Mouse (Mus musculus): Measurements from ENCODE around the gene Caprin2. TPM values are rescaled to one million over a fixed set of nuclear protein-coding genes. Genes with fewer than 3 reads are reported as not detected.
A peak's percentile ranks its signal among the peaks of the same experiment; 100 is the strongest.

Caprin2 gene
- polyA plus RNA-seq, 1 experiment from 2014 or later: 21.0 TPM

GRCm38 (mm10) chr6:148831728-148832121 is 64.3 kb downstream of the Caprin2 start:
- Histone ChIP-seq H3K27me3 (no peaks in the 10 kb centered on the region), H3K27ac (no peak overlapping the region), H3K4me1 (peaks cover 12% of the 10 kb centered on the region), H3K9ac (peak overlapping the region; percentile 72; the same call in 1 of the 2 replicates), H3K9me3 (no peaks in the 10 kb centered on the region), H3K36me3 (no peaks in the 10 kb centered on the region), H3K4me3 (peak overlapping the region; percentile 86), H3K4me2 (replicated peaks) (peak overlapping the region; percentile 79)
- no peak for ATAC-seq (ENCODE audit: insufficient number of reproducible peaks, insufficient read depth, low FRiP score, low TSS enrichment)
- 35% methylated on average over 3 of the region's 3 CpGs for WGBS

DNA sequence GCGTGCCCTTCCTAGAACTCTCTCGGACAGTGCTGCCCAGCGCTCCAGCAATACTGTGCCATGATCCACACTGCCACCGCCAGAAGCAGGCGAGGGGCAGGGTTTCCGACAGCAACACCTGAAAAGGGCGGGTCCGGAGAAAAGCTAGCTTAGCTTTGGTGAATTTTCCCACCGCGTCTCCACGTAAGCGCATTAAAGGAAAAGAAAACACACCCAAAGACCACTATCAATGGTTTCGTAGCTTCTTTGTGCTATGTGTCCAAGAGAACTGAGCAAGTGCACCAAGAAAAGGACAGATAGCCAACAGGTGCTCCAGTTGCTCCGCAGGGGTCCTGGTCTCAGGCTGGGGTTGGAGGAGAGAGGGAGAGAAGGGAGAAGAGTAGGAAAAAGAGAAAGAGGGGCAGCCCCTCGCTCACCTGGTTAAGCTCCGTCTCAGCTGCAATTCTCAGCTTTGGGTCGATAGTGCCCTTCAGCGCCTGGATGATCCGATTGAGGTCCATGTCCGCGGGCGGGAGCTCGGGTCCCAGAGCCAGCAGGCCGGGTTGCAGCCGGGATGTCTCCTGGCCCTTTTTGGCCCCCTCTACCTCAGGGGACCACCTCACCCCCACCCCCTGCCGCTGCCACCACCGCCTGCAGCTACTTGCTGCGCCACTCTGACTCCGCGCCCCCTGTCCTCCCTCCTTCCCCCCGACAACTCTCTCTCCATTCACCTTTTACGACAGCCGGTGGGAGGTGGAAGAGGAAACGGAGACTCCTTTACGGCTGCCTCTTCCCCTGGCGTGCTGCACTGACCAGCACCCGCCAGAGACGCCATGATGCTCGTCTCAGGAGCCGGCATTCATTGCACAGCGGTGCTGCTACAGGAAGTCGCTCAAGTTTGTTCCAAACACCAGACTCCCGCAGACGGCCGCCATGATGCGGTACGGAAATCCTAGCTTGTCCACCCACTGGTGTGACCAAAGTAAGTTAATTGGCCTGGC is 65.0 kb downstream of the Caprin2 start, which contains the start of gene Ipo8:
Gene Ipo8 (minus strand): TSS at position 720 of the 980 bp plus-strand sequence.
- H3K4me1 ChIP-seq: peaks cover 12% of the 10 kb centered on the region
- peak within 1 kb of the TSS; percentile 65 for H3K27ac ChIP-seq
- under 1% methylated on average over 47 of the region's 47 CpGs for WGBS

GRCm38 (mm10) chr6:148830355-148830747 is 65.7 kb downstream of the Caprin2 start:
- H3K4me1 ChIP-seq: peaks cover 12% of the 10 kb centered on the region
- H3K36me3 ChIP-seq: no peaks in the 10 kb centered on the region
- H3K9ac ChIP-seq: peak overlapping the region; percentile 72
- H3K9me3 ChIP-seq: no peaks in the 10 kb centered on the region
- ATAC-seq (ENCODE audit: insufficient number of reproducible peaks, insufficient read depth, low FRiP score, low TSS enrichment): no peak
- no peaks in the 10 kb centered on the region for H3K27me3 ChIP-seq
- H3K4me3 ChIP-seq: peak overlapping the region; percentile 86
- H3K27ac ChIP-seq: no peak overlapping the region
- H3K4me2 ChIP-seq (replicated peaks): peak overlapping the region; percentile 79
- WGBS: 0% methylated on average over 3 of the region's 3 CpGs

More for the DNA sequence above, 65.0 kb downstream of the Caprin2 start, which contains the start of gene Ipo8:
- H3K27me3 ChIP-seq: no peaks in the 10 kb centered on the region
- H3K4me2 ChIP-seq (replicated peaks): peak within 1 kb of the TSS; percentile 79
- H3K36me3 ChIP-seq: no peaks in the 10 kb centered on the region
- H3K4me3 ChIP-seq: peak within 1 kb of the TSS; percentile 86
- ATAC-seq (ENCODE audit: insufficient number of reproducible peaks, insufficient read depth, low FRiP score, low TSS enrichment): peak; percentile 98
- peak within 1 kb of the TSS; percentile 72 for H3K9ac ChIP-seq
- H3K9me3 ChIP-seq: no peaks in the 10 kb centered on the region

DNA sequence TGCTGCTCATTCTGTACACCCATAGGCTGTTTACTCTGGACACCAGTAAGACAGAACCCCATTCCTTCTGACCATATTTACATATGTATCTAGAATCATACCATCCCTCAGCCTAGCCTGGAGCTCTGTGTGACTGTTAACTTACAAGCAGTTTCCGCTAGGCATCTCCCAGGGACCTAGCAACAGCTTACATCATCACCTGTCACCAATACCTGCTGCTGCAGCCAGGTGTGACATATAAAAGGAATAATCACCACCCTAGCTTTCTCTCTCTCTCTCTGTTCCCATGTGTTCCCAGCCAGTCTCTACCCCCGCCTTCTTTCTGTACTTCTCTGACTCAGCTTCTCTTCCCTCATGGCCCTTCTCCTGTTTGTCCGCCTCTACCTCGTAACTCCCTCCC is 69.9 kb downstream of the Caprin2 start:
- Histone ChIP-seq H3K4me3 (no peak overlapping the region), H3K27ac (no peak overlapping the region), H3K36me3 (peaks cover 5% of the 10 kb centered on the region), H3K9ac (no peak overlapping the region), H3K9me3 (no peaks in the 10 kb centered on the region), H3K4me2 (replicated peaks) (no peak overlapping the region), H3K4me1 (peaks cover 8% of the 10 kb centered on the region), H3K27me3 (no peaks in the 10 kb centered on the region)
- no peak for ATAC-seq (ENCODE audit: insufficient number of reproducible peaks, insufficient read depth, low FRiP score, low TSS enrichment)
- WGBS: 84% methylated on average over 4 of the region's 4 CpGs

DNA sequence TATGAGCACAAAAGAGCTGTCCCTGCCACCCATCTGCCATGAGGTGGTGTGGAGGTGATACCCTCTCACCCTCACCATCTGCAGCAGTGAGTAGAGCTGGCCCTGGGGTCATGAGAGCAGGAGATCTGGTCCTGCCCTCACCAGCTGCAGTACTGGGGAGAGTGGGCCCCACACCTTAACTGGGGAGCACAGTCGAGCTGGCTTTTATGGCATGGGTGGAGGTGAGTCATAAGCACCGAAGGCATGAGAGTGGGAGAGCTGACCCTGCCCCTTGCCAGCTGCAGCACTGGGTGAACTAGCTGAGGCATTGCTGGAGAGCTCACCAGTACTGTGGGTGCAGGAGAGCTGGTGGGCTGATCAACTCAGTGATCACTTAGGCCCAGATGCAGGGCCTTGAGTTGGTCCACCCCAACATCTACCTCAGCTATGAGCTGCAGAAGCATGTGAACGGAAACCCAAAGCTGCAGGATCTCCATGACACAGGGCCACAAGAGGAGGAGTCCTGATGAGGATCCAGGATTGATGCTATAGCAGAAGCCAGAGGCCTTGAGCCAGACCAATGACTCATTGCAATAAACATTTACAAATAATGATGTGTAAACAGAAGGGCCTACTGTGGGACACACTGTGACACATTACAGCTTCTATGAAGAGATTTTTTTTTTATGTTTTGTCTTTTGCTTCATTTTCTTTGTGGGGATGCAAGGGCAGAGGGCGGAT is 77.3 kb downstream of the Caprin2 start:
- no peak; the same call in 1 of the 2 replicates for ATAC-seq (ENCODE audit: insufficient number of reproducible peaks, insufficient read depth, low FRiP score, low TSS enrichment)
- H3K27me3 ChIP-seq: no peaks in the 10 kb centered on the region
- H3K4me1 ChIP-seq: no peaks in the 10 kb centered on the region
- H3K9me3 ChIP-seq: no peaks in the 10 kb centered on the region
- no peak overlapping the region for H3K4me3 ChIP-seq
- H3K4me2 ChIP-seq (replicated peaks): no peak overlapping the region
- H3K9ac ChIP-seq: no peak overlapping the region
- H3K36me3 ChIP-seq: peaks cover 41% of the 10 kb centered on the region
- no peak overlapping the region for H3K27ac ChIP-seq
- WGBS: 94% methylated on average over 4 of the region's 4 CpGs

DNA sequence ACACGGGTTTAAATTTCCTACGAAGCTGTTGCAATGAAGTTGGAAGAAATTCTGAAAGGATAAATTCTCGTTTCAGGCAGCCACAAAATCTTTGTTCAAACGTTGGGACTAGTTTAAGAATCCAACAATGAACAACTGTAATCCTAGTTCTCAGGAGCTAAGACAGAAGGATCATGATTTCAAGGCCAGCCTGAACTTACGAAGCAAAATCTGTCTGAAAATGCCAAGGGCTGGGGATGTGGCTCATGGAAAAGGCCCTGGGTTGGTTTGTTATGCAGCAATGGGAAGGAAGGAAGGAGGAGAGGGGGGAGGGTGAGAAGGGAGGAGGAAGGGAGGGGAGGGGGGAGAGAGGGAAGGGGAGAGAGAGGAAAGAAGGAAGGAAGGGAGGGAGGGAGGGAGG is 79.3 kb downstream of the Caprin2 start:
- Histone ChIP-seq H3K9me3 (no peaks in the 10 kb centered on the region), H3K9ac (no peak overlapping the region), H3K4me2 (replicated peaks) (no peak overlapping the region), H3K36me3 (peaks cover 47% of the 10 kb centered on the region), H3K27me3 (no peaks in the 10 kb centered on the region), H3K4me3 (no peak overlapping the region), H3K27ac (no peak overlapping the region), H3K4me1 (no peaks in the 10 kb centered on the region)
- WGBS: 85% methylated on average over 5 of the region's 5 CpGs
- no peak for ATAC-seq (ENCODE audit: insufficient number of reproducible peaks, insufficient read depth, low FRiP score, low TSS enrichment)

- Histone ChIP-seq H3K27me3 (no peaks in the 10 kb centered on the region), H3K36me3 (peaks cover 46% of the 10 kb centered on the region), H3K27ac (no peak overlapping the region), H3K4me2 (replicated peaks) (no peak overlapping the region), H3K9ac (no peak overlapping the region), H3K4me3 (no peak overlapping the region), H3K4me1 (no peaks in the 10 kb centered on the region), H3K9me3 (no peaks in the 10 kb centered on the region)
- 82% methylated on average over 2 of the region's 2 CpGs for WGBS
- no peak for ATAC-seq (ENCODE audit: insufficient number of reproducible peaks, insufficient read depth, low FRiP score, low TSS enrichment)
These were observed 84.9 kb downstream of the Caprin2 start for GRCm38 (mm10) chr6:148811117-148811516.

GRCm38 (mm10) chr6:148799773-148800172 is 96.3 kb downstream of the Caprin2 start:
- no peaks in the 10 kb centered on the region for H3K27me3 ChIP-seq
- H3K9ac ChIP-seq: no peak overlapping the region
- no peak overlapping the region for H3K27ac ChIP-seq
- H3K9me3 ChIP-seq: no peaks in the 10 kb centered on the region
- H3K36me3 ChIP-seq: peaks cover 53% of the 10 kb centered on the region
- H3K4me1 ChIP-seq: no peaks in the 10 kb centered on the region
- 86% methylated on average over 4 of the region's 4 CpGs for WGBS
- ATAC-seq (ENCODE audit: insufficient number of reproducible peaks, insufficient read depth, low FRiP score, low TSS enrichment): no peak
- no peak overlapping the region for H3K4me2 ChIP-seq (replicated peaks)
- H3K4me3 ChIP-seq: no peak overlapping the region

DNA sequence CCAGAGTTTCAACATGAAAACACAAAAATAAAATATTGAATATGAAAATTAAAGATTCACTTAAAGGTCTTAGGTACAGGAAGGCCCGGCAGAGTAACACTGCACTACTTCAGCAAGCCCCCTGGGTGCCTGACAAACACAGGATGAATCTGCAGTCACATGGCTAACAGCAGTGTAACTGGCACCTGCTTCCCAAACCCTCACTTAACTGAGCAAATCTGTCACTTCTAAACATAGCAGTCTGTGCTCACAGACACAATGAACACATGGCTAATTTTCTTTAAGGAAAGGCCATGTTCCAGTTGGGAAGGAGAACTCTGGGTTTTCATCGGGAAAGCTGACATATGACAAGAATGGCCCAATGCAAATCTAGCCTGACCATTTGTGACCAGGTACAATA is 100.9 kb downstream of the Caprin2 start:
- ATAC-seq (ENCODE audit: insufficient number of reproducible peaks, insufficient read depth, low FRiP score, low TSS enrichment): no peak
- H3K36me3 ChIP-seq: peaks cover 41% of the 10 kb centered on the region
- 84% methylated on average over 2 of the region's 2 CpGs for WGBS

More for the DNA sequence above, 100.9 kb downstream of the Caprin2 start:
- Histone ChIP-seq H3K27me3 (no peaks in the 10 kb centered on the region), H3K9me3 (no peaks in the 10 kb centered on the region), H3K4me1 (no peaks in the 10 kb centered on the region), H3K27ac (no peak overlapping the region), H3K4me3 (no peak overlapping the region), H3K9ac (no peak overlapping the region), H3K4me2 (replicated peaks) (no peak overlapping the region)
